Mouse (Mus musculus): Measurements from ENCODE around the gene Hdac5.

The Hdac5 gene

DNA sequence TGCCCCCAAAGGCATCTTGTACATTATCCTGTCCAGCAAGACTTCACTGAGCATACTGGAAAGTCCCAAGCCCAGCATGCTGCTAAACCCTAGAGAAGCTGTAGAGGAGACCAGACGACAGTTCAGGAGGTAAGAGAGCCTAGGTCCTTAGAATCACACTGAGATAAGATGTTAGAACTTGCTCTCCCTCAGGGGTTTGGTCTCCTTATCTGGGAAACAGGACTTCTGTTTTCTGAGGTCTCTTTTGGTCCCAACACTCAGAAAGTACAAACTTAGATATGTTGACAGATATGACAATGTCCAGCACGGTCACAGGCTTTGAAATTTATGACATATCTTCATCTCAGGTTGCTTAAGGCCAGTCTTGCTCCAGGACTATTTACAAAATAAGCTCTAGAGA is 6.1 kb upstream of the Hdac5 start:
- no peak for DNase-seq

DNA sequence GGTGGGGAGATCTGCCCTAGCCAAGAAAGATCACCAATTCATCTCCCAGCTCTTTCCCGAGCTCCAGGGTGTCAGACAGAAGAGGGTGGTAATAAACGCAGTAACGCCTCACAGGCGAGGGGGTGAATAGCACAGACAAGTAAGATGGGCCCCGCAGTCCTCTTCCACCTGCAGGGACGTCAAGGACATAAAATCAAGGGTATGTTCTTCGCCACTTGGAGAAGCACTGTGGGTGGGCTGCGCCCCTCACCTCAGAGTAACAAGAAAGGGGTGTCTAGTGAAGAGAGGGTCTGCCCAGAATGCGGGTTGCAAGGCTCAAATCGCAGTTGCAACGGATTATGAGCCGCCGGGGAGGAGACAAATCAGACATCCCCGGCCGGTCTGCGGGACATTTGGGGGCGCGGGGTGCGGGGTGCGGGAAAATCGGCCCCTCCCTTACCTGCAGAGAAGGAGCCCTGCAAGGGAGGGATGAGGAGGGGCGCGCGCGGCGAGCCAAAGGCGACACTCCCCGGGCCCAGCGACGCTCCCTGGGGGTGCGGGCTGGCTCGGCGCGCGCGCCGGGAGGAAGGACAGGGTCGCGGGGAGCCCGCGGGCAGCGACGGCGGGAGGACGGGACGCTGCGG is 524 bp downstream of the Hdac5 start:
- DNase-seq: no peak

DNA sequence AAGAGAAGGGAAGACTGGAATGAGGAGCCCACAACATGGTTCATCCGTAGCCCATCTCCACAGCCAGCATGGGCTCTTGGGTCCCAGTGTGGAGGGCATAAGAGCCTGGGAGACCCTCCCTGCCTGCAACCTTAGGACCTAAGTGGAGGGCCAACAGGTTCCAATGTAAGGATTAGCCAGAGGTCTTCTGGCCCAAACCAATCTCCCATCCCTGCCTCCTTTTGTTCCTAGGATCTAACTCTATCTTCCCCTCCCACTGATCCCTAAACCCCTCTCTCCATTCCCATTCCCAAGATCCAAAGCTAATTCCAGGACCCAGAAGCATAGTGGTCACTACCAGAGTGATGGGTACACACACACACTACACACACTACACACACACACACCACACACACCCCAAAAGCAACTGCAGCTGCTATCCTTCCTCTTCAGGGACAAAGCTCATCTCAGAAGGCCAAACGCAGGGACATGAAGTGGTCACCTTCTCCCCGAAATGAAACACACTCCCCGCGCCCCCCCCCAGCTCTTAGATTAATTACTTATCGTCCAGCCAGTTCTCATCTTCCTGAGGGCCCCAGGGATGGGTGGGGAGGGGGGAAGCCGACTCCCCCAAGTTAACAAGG is 1.2 kb downstream of the Hdac5 start:
- DNase-seq: no peak

DNA sequence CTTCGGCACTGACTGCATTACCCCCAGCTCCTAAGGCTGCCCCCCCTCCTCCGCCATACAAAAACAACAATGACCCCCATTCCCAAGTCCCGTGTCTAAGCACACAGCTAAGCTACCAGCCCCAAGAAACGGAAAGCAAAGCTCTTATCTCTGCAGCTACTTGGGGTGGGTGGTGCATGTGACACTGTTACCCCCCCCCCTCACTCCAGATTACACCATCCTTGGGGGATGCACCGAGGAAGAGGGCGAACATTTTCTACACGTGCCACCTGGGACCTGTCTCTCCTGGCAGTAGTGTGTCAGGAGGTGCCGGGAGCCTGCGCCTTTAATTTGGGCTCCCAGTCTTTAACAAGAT is 1.8 kb downstream of the Hdac5 start:
- no peak for DNase-seq

DNA sequence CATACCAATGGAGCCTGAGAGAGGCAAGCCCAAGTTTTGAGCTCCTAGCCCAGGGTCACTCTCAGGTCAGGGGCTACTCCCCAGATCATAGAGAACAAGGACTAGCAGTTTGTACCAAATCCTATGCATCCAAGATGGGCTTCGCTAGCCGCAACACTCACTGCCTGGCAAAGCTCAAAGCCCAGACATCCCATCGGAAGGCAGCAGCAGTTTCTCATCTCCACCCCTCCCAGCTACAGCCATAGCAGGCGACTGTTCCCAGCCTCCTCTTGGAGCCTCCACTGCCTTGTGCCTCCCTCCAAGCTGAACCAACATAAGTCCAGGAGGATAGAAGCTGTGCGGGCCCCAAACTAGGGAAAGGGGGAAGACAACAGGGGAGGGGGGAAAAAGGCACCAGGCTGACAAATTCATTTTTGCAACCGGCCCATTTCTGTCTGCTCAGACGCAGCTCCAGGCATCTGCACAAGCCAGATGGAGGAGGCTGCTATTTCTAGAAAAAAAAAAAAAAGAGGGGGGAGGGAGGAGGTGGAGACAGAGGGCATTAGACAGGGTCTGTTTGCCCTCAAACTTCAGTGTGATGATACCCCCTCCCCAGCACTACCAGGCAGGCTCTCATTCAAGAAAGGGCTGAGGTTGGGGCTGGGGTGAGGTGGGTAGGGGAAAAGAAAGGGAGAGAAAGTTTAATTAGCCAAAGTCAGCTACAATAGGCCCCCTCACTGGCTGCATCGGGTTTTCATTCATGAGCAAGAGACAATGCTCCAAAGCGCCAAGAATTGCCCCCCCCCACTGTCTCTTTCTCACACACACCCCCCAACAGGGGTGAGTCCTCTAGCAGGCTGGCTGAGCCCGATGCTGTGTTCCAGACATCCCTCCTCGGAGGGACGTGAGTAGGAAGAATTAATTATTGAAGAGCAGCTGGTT is 2.4 kb downstream of the Hdac5 start:
- no peak for DNase-seq

DNA sequence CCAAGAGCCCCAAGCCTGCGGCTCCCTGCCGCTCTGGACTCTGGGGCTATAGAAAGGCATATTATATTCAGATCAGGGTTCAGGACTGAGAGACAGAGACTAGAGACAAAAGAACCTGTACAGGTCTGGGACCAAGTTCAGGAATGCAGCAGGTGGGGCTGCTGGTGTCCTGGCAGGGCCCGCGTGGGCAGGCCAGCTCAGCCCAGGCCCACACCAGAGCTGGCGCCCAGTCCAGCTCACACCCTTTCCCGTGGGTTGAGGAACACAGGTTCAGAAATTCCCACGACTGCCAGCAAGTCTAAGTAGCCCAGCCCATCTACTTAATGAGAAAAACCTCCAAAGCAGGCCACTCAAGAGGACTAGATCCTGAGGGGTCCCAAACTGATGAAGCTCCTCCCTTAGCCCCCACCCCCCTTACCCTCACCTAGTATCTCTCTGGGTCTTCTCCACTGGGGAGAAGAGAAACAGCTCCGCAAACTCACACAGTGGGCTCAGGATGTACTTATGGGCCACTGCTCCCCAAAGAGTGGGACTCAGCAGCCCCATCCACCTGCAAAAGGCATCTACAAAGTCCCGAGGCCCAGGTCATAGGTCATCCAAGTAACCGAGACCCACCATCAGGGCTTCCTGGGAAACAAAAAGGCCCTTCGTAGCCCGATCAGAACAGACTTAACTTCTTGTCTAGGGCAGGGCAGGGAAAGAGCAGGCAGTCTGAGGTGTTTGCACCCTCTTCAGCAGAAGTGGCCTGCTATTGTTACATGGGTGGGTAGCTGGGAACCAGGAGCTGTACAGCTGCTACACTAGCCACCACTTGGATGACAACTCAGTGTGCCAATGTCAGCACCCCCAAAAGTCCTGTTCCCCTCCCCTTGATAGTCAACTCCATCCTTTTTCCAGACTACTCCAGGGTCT is 3.6 kb downstream of the Hdac5 start:
- no peak for DNase-seq

DNA sequence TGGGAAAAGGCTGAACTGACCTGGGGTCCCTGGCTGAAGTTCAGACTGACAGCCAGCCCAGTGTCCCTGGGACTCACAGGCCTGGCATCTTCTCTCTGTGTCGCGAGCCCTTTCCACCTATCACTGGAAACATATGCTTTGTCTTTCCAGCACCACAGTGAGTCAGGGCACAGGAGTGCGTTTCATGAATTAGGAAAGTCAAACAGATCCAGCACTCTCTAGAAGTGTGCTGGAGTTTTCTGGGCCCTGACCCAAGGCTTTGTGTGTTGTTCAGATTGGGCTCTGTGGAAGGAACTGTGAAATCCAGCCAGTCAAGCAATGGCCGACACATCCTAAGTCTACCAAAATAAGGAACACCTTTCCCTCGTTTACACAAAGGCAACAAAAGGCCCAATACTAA is 4.7 kb downstream of the Hdac5 start:
- no peak for DNase-seq

DNA sequence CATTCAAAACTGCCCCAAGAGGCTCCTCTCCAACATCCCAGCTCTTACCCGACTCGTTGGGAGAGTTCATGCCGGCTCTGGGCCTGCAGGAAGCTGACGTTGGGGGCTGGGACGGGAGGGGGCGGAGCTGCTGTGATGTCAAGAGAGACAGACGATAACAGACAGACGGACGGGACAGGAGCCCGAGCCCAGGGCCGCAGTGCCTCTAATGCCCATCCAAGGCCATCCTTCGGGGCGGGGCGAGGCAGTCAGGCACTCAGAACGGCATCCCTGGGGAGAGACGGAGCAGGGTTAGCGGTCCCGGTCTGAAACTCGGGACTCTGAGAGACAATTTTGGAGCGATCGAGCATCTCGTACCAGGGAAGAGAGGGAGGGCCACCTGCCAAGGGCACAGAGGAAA is 5.3 kb downstream of the Hdac5 start:
- DNase-seq: no peak

DNA sequence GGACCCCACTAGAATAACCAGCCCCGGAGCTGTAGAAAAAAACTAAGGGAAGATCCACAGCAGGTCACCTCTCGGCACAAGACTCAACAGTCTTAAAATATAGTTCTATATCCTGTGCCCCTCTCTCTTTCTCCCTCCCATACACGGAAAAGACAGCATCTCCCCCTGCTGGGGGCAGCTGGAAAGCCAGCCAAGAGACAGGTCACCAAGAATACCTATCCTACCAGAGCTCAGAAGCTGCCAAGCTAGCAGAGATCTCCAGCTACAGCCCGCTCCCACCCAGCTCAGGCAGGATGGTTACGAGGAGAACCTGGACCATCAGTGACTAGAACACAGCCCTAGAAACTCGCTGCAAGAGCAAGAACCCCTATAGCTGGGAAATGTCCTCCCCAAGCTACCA is 6.8 kb downstream of the Hdac5 start:
- peak; percentile 92 for DNase-seq

DNA sequence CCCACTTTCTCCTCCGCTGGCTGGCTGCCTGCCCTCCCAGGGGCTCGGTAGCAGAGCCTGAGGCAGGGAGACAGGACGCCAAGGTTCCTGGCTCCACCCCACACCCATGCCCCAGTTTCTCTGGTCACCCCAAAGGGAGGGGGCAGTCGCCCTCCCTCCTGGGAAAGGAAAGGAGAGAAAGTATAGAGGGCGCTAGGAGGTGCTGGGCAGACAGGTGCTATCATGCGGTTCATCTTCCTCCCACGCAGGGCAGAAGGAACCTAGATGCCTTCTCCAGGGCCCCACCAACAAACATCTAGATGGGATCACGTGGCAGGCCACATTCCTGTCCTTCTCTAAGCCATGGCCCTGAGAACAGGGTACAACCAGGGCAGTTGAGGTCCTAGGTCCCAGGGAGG is 8.0 kb downstream of the Hdac5 start:
- no peak for DNase-seq

DNA sequence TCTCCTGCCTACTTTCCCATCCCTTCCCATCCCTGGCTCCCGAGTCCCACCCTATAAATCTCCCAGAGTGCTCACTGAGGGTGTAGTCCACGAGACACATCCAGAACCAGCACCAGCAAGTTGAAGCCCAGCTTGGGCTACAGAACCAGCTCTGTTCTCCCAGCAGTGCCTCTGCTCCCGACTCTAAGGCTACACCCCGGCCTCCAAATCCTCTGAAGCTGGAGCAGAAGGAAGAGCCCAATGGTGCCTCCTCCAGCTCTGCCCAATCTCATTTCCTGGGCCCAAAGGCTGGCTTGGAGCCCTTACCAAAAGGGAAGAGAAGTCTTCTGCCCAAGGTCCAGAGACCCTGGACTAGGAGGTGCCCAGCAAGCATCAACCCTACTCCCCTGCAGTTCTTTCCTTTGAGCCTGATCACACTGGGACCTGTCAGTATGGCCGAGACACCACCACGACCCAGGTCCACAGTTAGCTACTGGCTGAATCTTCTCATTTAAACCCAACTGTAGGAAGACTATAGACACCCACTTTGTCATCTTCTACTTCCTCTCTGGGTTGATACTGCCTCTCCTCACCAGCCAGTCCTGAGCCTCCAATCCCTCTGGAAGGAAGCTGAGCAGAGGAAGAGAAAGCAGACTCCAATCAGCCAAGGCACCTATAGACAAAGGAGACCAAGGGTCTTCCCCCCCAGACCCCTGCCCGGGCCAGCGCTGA is 8.6 kb downstream of the Hdac5 start:
- no peak for DNase-seq

DNA sequence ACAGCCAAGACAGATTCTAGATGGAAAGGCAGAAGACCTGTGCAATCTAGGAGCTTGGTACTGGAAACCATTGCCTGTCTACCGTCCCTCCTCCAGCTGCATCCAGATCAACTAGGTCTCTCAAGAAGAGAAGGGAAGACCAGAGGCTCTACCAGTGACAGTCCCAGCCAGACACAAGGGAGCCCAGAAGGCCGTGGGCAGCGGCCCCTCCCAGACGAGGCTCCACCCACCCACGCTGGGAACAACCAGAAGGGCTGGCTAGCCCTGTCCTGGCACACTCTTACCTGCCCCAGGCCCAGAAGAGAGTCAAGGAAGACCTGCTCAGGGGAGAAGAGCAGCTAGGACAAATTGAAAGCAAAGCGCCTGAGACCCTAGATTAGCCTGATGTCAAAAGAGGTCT is 9.5 kb downstream of the Hdac5 start:
- no peak for DNase-seq

DNA sequence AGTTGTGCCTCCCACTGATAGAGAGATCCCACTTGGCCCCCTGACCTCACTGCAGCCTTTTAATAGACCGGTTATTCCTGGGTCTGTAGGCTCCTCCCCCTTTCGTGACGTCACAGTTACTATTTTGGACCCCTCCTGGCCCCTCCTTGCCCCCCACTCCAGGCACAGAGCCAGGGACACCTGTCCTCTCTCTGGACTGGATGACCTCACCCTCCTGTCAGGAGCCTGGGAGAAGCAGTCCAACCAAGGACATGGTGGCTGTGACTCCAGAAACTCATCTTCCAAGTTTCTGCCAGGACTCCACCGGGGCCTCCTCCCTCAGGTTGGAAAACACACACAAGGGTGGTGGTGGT is 10.0 kb downstream of the Hdac5 start:
- no peak for DNase-seq

DNA sequence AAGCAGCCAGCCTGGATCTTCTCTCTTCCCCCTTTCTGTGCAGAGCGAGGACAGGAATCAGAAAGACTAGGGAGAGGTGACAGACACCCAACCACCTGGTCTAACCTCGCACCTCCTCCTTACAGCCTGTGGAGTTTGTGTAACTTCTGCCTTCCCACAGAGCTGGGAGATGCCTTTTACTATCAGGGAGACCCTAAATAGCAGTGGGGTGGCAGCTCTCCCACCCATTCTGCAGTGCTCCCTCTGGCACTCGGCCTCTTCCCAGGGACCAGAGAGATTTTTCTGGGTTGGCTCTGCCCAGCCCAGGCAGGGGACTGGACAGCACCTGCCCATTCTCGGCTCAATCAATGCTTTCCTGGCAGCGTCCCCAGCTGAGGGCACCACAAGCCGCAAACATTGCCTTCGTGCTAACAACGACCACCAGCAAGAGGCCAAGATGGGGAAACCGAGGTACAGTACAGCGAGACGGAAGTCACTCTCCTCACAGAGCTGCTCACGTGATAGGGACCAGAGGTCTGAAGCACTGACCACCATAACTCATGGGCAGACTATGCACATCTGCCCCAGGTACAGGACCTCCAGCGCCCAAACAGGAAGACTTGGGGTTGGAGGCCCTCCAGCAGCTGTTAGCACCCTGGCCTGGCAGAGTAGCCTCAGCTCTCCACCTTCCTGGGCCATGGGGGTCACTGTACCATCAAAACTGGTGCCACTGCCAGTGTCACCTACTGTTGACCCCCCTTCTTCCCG is 10.5 kb downstream of the Hdac5 start:
- DNase-seq: no peak

DNA sequence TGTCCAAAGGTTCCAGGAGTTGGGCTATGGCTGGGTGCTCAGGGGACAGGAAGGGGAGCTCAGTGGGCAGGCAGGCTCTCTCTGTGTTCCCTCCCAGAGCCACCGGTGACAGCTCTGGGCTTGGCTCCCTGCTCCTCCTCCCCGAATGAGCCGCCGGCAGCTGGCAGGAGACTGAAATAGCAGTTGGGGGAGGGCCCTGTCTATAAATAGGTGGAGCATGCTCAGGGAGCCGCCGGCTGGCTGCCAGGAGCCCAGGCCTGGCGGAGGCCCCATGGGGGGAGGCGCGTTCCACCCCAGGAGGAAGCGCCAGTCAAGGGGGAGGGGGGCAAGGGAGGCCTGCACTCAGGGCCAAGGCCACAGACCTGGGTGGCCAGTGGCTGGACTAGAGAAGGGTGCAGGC is 11.2 kb downstream of the Hdac5 start:
- DNase-seq: peak; percentile 89

DNA sequence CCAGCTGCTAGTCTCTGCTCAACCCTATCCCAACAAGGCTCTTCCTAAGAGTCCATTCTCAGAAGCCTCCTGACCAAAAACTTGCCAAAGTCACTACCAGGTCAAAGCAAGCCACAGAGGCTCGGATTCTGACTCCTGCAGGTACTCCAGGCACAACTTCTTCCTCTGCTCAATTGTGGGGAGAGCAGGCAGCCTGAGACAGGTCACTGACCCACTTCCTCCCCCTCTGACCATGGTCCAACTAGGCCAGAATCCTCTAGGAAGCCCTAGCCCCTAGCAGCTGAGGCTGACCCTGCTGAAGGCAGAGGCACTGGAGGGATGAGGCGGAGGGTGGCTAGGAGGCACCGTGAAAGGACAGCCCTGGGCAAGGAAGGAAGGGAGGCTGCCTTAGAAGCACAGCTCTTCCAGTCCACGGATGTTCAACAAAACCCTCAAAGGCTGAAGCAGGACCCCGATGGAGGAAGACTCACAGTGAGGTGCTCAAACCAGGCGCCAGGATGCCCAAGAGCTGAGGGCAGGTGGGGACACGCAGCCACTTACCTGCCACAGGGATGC is 12.0 kb downstream of the Hdac5 start:
- DNase-seq: no peak

DNA sequence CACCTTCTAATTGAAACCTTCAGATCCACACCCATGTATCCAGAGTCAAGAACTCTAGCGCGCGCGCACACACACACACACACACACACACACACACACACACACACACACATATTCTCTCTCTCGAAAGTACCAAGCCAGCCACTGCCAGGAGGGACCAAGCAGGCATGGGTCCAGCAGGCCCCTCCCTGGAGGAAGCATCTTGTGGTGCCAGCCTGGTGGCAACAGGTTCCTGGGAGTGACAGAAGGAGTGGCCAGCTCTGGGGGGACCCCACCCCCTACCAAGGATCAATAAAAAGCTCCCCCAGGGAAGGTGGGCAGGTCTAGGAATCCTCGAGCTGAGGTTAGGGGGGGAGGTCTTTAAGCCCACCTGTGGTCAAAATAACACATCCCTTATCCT is 12.6 kb downstream of the Hdac5 start:
- no peak for DNase-seq

DNA sequence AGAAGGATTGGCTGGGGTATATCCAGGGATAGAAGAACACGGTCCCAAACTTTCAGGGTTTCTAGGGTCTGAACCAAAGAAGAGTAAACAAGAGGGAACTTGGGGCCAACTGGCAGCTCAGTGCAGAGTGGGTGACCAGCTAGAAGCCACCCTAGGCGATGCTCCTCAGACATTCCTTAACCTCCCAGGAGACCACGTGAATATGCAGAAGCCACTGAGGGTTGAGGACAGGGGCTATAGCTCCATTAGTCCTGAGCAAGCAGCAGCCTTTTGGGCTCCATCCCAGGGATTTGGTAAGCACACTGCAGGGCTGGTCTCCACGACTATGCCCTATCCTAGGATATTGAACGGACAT is 13.1 kb downstream of the Hdac5 start:
- no peak for DNase-seq

DNA sequence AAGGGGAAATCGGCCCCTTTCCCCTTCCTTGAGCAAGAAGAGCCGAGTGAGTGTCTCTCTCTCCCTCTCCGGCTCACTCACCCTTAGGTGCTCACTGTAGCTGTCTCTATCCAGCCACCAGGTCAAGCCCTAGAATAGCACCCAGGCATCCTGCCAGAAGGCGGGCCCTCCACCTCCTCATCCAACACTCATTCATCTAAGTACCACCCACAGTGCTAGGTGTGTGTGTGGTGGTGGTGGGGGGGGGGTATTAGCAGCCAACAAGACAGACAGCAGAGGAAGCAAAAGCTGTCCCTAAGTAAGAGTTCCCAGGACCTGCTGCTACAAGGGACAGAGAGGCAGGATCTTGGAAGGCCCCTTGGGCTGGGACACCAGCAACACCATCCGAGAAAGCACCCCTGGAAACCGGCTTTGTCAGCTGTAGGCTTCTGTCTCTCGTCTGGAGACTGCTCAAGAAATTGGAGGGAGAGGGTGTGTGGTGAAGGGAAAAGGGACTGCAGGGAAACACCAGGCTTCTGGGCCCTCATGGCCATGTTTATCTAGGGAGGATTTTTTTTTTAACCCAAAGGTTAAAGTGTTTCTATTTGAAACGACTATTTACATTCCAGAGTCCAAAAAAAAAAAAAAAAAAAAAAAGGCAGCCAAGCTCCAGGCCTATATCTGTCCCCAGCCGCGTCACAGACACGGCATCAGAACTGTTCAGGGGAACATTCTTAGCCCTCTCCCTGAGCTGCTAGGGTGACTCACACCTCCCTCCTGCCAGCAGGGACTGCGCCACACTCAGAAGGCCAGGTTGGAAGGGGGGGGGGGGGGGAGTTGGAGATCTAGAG is 13.7 kb downstream of the Hdac5 start:
- DNase-seq: no peak

DNA sequence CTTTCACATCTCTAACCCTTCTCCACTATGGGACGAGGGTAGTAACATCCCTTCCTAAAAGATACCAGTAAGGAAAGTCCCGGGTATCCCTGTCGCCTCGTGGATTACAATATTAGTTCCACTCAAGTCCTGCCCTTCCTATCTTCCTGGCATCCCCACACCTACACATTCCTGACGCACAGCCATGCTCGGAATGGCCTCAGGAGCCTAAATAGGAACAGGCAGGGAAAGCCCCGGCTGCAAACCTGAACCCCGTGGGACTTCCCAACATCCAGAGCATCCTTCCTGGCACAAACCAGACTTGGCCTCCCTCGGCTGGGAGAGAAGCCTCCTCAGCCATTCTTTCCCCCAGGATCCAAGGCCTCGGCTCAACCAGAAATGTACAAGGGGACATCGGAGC is 14.5 kb downstream of the Hdac5 start:
- DNase-seq: no peak

All from thymus, postnatal 4 days (tissue).